Mouse (Mus musculus) kidney, postnatal 4 days (tissue): ENCODE results near the gene Dhx15.
A peak's percentile ranks its signal among the peaks of the same experiment; 100 is the strongest.

ENCODE experiments used
- DNase-seq, 2 experiments: peaks; one replicate each; pipeline ENCODE4 v3.0.0; 2021; ENCODE audit warnings: mixed read lengths in 2 of 2

Gene Dhx15

GRCm38 (mm10) chr5:52141936-52142335 lies 48.4 kb downstream of the Dhx15 start:
- DNase-seq: no peak

- DNase-seq: no peak
Measured at GRCm38 (mm10) chr5:52138819-52139218, 51.5 kb downstream of the Dhx15 start.

- DNase-seq: no peak
Measured at GRCm38 (mm10) chr5:52138134-52138533, 52.2 kb downstream of the Dhx15 start.

GRCm38 (mm10) chr5:52135460-52136141 lies 54.7 kb downstream of the Dhx15 start:
- DNase-seq: no peak

- DNase-seq: no peak
Measured at GRCm38 (mm10) chr5:52132840-52133239, 57.5 kb downstream of the Dhx15 start.

- DNase-seq: peak; percentile 63 to 66
Measured at GRCm38 (mm10) chr5:52132092-52132491, 58.2 kb downstream of the Dhx15 start.

- no peak for DNase-seq
Measured at GRCm38 (mm10) chr5:52131389-52131788, 58.9 kb downstream of the Dhx15 start.

GRCm38 (mm10) chr5:52130496-52130895 lies 59.8 kb downstream of the Dhx15 start:
- DNase-seq: peak; percentile 53 to 68

GRCm38 (mm10) chr5:52126263-52126662 lies 64.1 kb downstream of the Dhx15 start:
- no peak for DNase-seq

GRCm38 (mm10) chr5:52125854-52126253 lies 64.5 kb downstream of the Dhx15 start:
- DNase-seq: no peak

GRCm38 (mm10) chr5:52122146-52122545 lies 68.2 kb downstream of the Dhx15 start:
- no peak for DNase-seq

- peak; percentile 24 to 40 for DNase-seq
Measured at GRCm38 (mm10) chr5:52119822-52120221, 70.5 kb downstream of the Dhx15 start.

- DNase-seq: no peak
Measured at GRCm38 (mm10) chr5:52119192-52119591, 71.1 kb downstream of the Dhx15 start.

- DNase-seq: no peak
Measured at GRCm38 (mm10) chr5:52117829-52118228, 72.5 kb downstream of the Dhx15 start.

- DNase-seq: peak in 1 of 2 experiments; percentile 11
Measured at GRCm38 (mm10) chr5:52116404-52116803, 73.9 kb downstream of the Dhx15 start.

- peak; percentile 78 to 87 for DNase-seq
Measured at GRCm38 (mm10) chr5:52115821-52116317, 74.4 kb downstream of the Dhx15 start.

- peak; percentile 31 to 49 for DNase-seq
Measured at GRCm38 (mm10) chr5:52114751-52115451, 75.4 kb downstream of the Dhx15 start.

GRCm38 (mm10) chr5:52113851-52114731 lies 76.2 kb downstream of the Dhx15 start:
- peak; percentile 31 to 56 for DNase-seq

- peak; percentile 47 to 61 for DNase-seq
Measured at GRCm38 (mm10) chr5:52112953-52113841, 77.1 kb downstream of the Dhx15 start.

- peak; percentile 13 to 18 for DNase-seq
Measured at GRCm38 (mm10) chr5:52112191-52112760, 78.0 kb downstream of the Dhx15 start.

- no peak for DNase-seq
Measured at GRCm38 (mm10) chr5:52110808-52111663, 79.3 kb downstream of the Dhx15 start.
